ENCODE assay signal across 7 mouse cellular contexts in the genomic region with DNA sequence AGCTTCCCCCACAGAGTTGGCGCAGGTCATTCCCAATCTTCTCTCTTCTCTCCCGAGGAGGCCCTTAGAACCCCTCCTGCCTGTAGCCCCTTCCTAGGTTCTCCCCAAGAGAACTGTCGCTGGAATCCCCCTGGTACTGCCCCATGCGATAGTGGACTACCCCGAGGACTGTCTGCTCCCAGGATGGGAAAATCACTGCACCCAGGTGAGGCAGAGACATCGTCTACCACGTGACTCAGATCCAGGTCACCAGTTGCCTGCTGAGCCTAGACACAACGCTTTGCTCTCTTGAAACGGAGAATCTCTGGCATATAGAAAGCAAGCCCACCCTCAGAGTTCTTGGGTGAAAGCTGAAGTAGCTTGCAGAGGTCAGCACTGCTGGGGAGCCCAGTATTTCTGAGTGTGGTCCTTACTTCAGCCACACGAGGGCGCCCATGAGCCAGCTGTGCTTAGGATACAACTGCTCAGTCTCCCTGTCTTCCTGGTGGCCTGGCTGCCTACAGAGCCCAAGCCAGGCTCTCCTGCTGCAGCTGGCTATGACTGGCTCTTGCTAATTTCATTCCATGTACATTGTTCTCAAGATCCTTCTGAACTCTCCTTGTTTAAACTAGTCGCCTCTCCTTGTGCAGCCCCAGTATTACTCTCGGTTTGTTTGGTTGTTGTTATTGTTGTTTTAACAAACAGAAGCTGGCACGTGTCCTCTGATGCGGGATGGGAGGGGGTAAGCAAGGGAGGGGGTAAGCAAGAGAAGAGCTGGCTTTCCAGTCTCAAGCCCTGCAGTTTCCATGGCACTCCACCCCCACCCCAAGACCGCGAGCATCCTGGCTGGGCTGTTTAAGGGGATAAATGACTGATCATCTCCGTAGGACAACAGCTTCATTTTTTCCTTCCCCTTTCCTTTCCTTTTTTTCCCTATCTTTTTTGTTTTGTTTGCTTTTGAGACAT. TPM values are rescaled to one million over a fixed set of nuclear protein-coding genes. Genes with fewer than 3 reads are reported as not detected.
A peak's percentile ranks its signal among the peaks of the same experiment; 100 is the strongest.
DNase-seq lines count a peak whose midpoint lies in the region; ATAC-seq and TF ChIP-seq lines count a peak whose summit lies in the region.

No protein-coding gene starts in this region.

- intact Hi-C loops in left cerebral cortex, postnatal 4 days (cut with DNase I), result no loop called here

- peak; percentile 85 for TF ChIP-seq CTCF in small intestine, adult 2 months (IDR thresholded peaks at IDR 0.05; ENCODE audit: extremely low read depth, insufficient read length, insufficient replicate concordance, low read depth, low read length)

- 0 out of 2 replicates have a peak, but pooled peaks cover 3% of the 10 kb centered on the region for H3K27me3 ChIP-seq in midbrain, embryonic 12.5 days
- no peaks in the 10 kb centered on the region for H3K27me3 ChIP-seq in small intestine, adult 2 months (ENCODE audit: control insufficient read depth, insufficient read depth, low read length)

- peak; percentile 89 for DNase-seq in adrenal gland, adult 2 months
- DNase-seq in embryo, embryonic 11.5 days (ENCODE audit: low read depth, low spot score), result peak; percentile 57
- DNase-seq in kidney, adult 11 months, result peak; percentile 73
- peak; percentile 89 for DNase-seq in left cerebral cortex, postnatal 4 days

- no peaks in the 10 kb centered on the region for H3K36me3 ChIP-seq in midbrain, embryonic 12.5 days
- no peaks in the 10 kb centered on the region for H3K36me3 ChIP-seq in small intestine, adult 2 months (ENCODE audit: control insufficient read depth, insufficient read depth, low read length)

- ATAC-seq in granulocyte monocyte progenitor cell, adult 5-6 weeks (replicated peaks; ENCODE audit: poor library complexity, severe bottlenecking), result peak; percentile 43
- peak; percentile 78 for ATAC-seq in midbrain, embryonic 12.5 days (ENCODE audit: low FRiP score, low read depth)

- 52% methylated on average over 18 of the region's 18 CpGs for WGBS in midbrain, embryonic 12.5 days
- 54% methylated on average over 18 of the region's 18 CpGs for WGBS in small intestine, adult 2 months

- H3K4me1 ChIP-seq in midbrain, embryonic 12.5 days, result 0 out of 2 replicates have a peak, but pooled peaks cover 2% of the 10 kb centered on the region
- H3K4me1 ChIP-seq in small intestine, adult 2 months (ENCODE audit: control insufficient read depth, insufficient read depth, insufficient read length, low read length), result peaks cover 6% of the 10 kb centered on the region; the same call in 1 of the 2 replicates

- no peak overlapping the region for H3K4me2 ChIP-seq in midbrain, embryonic 12.5 days (replicated peaks)

- H3K27ac ChIP-seq in midbrain, embryonic 12.5 days (replicated peaks), result 0 out of 2 replicates have a peak overlapping the region, but pooled peaks have one; percentile 6
- H3K27ac ChIP-seq in small intestine, adult 2 months (ENCODE audit: insufficient read depth, low read depth, low read length), result no peak overlapping the region

- H3K4me3 ChIP-seq in midbrain, embryonic 12.5 days, result no peak overlapping the region
- H3K4me3 ChIP-seq in small intestine, adult 2 months (ENCODE audit: low read depth, low read length), result no peak overlapping the region

- H3K9ac ChIP-seq in midbrain, embryonic 12.5 days (replicated peaks), result no peak overlapping the region

- peaks cover 6% of the 10 kb centered on the region for H3K9me3 ChIP-seq in midbrain, embryonic 12.5 days

- no peak for TF ChIP-seq POLR2A in small intestine, adult 2 months (IDR thresholded peaks at IDR 0.05; ENCODE audit: low read depth, low read length)

RNA-seq across cellular contexts. Expression of gene Cyth4, which starts 9.5 kb away (rescaled TPM):
- 10 to 100 TPM in 1 of 2 experiments, 1 to 10 TPM in 1; 7.2 to 12.7 TPM for total RNA-seq in adrenal gland, adult 2 months (2021)
- 13.8 and 16.2 TPM in 2 replicates for polyA plus RNA-seq in adrenal gland, adult 2 months (2012; rRNA removed)
- 62.3 and 66.3 TPM in 2 replicates for total RNA-seq in granulocyte monocyte progenitor cell, adult 5-6 weeks (2014; fragmentation: Nextera tagmentation)
- 46.0 and 60.5 TPM in 2 replicates for total RNA-seq in granulocyte monocyte progenitor cell, adult 5-6 weeks (2017)
- 1 to 10 TPM; 3.9 to 6.0 TPM for total RNA-seq in left cerebral cortex, postnatal 4 days (2021)
- polyA plus RNA-seq in midbrain, embryonic 12.5 days (2016; fragmentation: Nextera tagmentation; extraction: Ambion mirVana), result 5.4 and 6.9 TPM in 2 replicates
- polyA plus RNA-seq in small intestine, adult 2 months (2012; rRNA removed), result 11.2 and 12.7 TPM in 2 replicates

RNA-seq across cellular contexts. Expression of gene Rac2, which starts 14.7 kb away (rescaled TPM):
- 1 to 10 TPM; 8.1 to 9.6 TPM for total RNA-seq in adrenal gland, adult 2 months (2021)
- 33.4 and 40.2 TPM in 2 replicates for polyA plus RNA-seq in adrenal gland, adult 2 months (2012; rRNA removed)
- total RNA-seq in granulocyte monocyte progenitor cell, adult 5-6 weeks (2014; fragmentation: Nextera tagmentation), result 325 and 431 TPM in 2 replicates
- total RNA-seq in granulocyte monocyte progenitor cell, adult 5-6 weeks (2017), result 94.7 and 105 TPM in 2 replicates
- 1 to 10 TPM; 1.4 to 4.2 TPM for total RNA-seq in left cerebral cortex, postnatal 4 days (2021)
- polyA plus RNA-seq in midbrain, embryonic 12.5 days (2016; fragmentation: Nextera tagmentation; extraction: Ambion mirVana), result 4.5 and 6.9 TPM in 2 replicates
- 37.0 and 136 TPM in 2 replicates for polyA plus RNA-seq in small intestine, adult 2 months (2012; rRNA removed)

RNA-seq across cellular contexts. Expression of gene Sstr3, which starts 42.8 kb away (rescaled TPM):
- total RNA-seq in adrenal gland, adult 2 months (2021), result 1 to 10 TPM in 1 of 2 experiments, under 1 TPM in 1; 0.43 to 1.6 TPM
- 0.16 and 0.93 TPM in 2 replicates for polyA plus RNA-seq in adrenal gland, adult 2 months (2012; rRNA removed)
- not detected in 2 replicates for total RNA-seq in granulocyte monocyte progenitor cell, adult 5-6 weeks (2014; fragmentation: Nextera tagmentation)
- total RNA-seq in granulocyte monocyte progenitor cell, adult 5-6 weeks (2017), result not detected in 2 replicates
- total RNA-seq in left cerebral cortex, postnatal 4 days (2021), result 1 to 10 TPM; 5.5 to 6.5 TPM
- polyA plus RNA-seq in midbrain, embryonic 12.5 days (2016; fragmentation: Nextera tagmentation; extraction: Ambion mirVana), result 0.05 and 0.18 TPM in 2 replicates
- 0.44 and 1.4 TPM in 2 replicates for polyA plus RNA-seq in small intestine, adult 2 months (2012; rRNA removed)

RNA-seq across cellular contexts. Expression of gene C1qtnf6, which starts 56.1 kb away (rescaled TPM):
- 10 to 100 TPM; 16.9 to 30.1 TPM for total RNA-seq in adrenal gland, adult 2 months (2021)
- 63.2 and 92.2 TPM in 2 replicates for polyA plus RNA-seq in adrenal gland, adult 2 months (2012; rRNA removed)
- 8.1 and 9.1 TPM in 2 replicates for total RNA-seq in granulocyte monocyte progenitor cell, adult 5-6 weeks (2014; fragmentation: Nextera tagmentation)
- 1.0 and 1.5 TPM in 2 replicates for total RNA-seq in granulocyte monocyte progenitor cell, adult 5-6 weeks (2017)
- total RNA-seq in left cerebral cortex, postnatal 4 days (2021), result 10 to 100 TPM; 12.2 to 13.4 TPM
- polyA plus RNA-seq in midbrain, embryonic 12.5 days (2016; fragmentation: Nextera tagmentation; extraction: Ambion mirVana), result 8.2 and 9.0 TPM in 2 replicates
- 7.9 and 8.1 TPM in 2 replicates for polyA plus RNA-seq in small intestine, adult 2 months (2012; rRNA removed)

Comparison
In these comparisons a context has a peak if more than half of its experiments do, and no peak if none do; other contexts are left out.
1. RNA of gene Rac2, which starts 14.7 kb away (total RNA-seq): 94.7 to 431 TPM in granulocyte monocyte progenitor cell, adult 5-6 weeks; 8.1 to 9.6 TPM in adrenal gland, adult 2 months and 1.4 to 4.2 TPM in left cerebral cortex, postnatal 4 days; every median in the first group is over 4 times any median in the second.
2. Peak in every context shown above with its lines, with median percentiles within 50 percentile points of each other: DNase-seq.